Mouse (Mus musculus) myocyte (in vitro differentiated cells): ENCODE results near the gene Plaur. TPM values are rescaled to one million over a fixed set of nuclear protein-coding genes. Genes with fewer than 3 reads are reported as not detected.
"Not testable (repeated sequence)": the region's sequence is repeated elsewhere in the genome, so short reads cannot be mapped to it uniquely, and the experiment has no call there.

Experiments
- H3K27me3 ChIP-seq: one replicate; pipeline ENCODE4 v1.6.1; 2011; ENCODE audit not compliant: control insufficient read depth, insufficient read depth, insufficient read length
- H3K36me3 ChIP-seq: one replicate; pipeline ENCODE4 v1.6.1; 2011; ENCODE audit not compliant: control insufficient read depth, insufficient read depth
- H3K4me2 ChIP-seq: one replicate; pipeline ENCODE4 v1.6.1; 2011; ENCODE audit warnings: low read depth, control low read depth
- H3K4me3 ChIP-seq: one replicate; pipeline ENCODE4 v1.5.1; 2011; ENCODE audit warnings: mild to moderate bottlenecking, control low read depth, moderate library complexity
- H3K79me2 ChIP-seq: one replicate; pipeline ENCODE4 v1.6.1; 2011; ENCODE audit not compliant: control insufficient read depth, insufficient read depth
- H3ac ChIP-seq: one replicate; pipeline ENCODE4 v1.6.1; 2011; ENCODE audit not compliant: control insufficient read depth, insufficient read length
- CEBPB ChIP-seq: IDR thresholded peaks from 2 replicates; pipeline ENCODE4 v1.6.1; 2011; ENCODE audit warnings: mild to moderate bottlenecking, moderate library complexity; ENCODE audit not compliant: poor library complexity, insufficient read depth, severe bottlenecking
- E2F4 ChIP-seq: IDR thresholded peaks from one replicate; pipeline ENCODE4 v1.6.1; 2011; ENCODE audit warnings: mild to moderate bottlenecking, control low read depth, moderate library complexity; ENCODE audit not compliant: insufficient read depth
- MAX ChIP-seq: IDR thresholded peaks from one replicate; pipeline ENCODE4 v1.6.1; 2011; ENCODE audit warnings: low read depth, mild to moderate bottlenecking, control low read depth
- MYOD1 ChIP-seq, 3 experiments: IDR thresholded peaks; one replicate each; pipeline ENCODE4 v1.6.1; 2011; ENCODE audit warnings: control low read depth in 2 of 3, low read depth in 2 of 3, mild to moderate bottlenecking in 2 of 3, moderate library complexity in 1 of 3; ENCODE audit not compliant: insufficient read length in 2 of 3, control insufficient read depth in 1 of 3
- MYOG ChIP-seq, 3 experiments: IDR thresholded peaks; one replicate each; pipeline ENCODE4 v1.6.1; 2011; ENCODE audit warnings: control low read depth in 2 of 3, low read depth in 2 of 3, mild to moderate bottlenecking in 2 of 3; ENCODE audit not compliant: insufficient read length in 2 of 3, control insufficient read depth in 1 of 3, insufficient read depth in 1 of 3
- POLR2A ChIP-seq: IDR thresholded peaks from one replicate; pipeline ENCODE4 v1.6.1; 2011; ENCODE audit warnings: low read depth, mild to moderate bottlenecking, control low read depth, moderate library complexity; ENCODE audit not compliant: insufficient read length
- POLR2AphosphoS2 ChIP-seq: IDR thresholded peaks from one replicate; pipeline ENCODE4 v1.6.1; 2011; ENCODE audit warnings: low read depth, control low read depth; ENCODE audit not compliant: insufficient read length
- REST ChIP-seq: IDR thresholded peaks from one replicate; pipeline ENCODE4 v1.6.1; 2011; ENCODE audit warnings: mild to moderate bottlenecking, control low read depth, moderate library complexity; ENCODE audit not compliant: insufficient read depth, insufficient read length
- SRF ChIP-seq: IDR thresholded peaks from one replicate; pipeline ENCODE4 v1.6.1; 2011; ENCODE audit warnings: low read depth; ENCODE audit not compliant: control insufficient read depth, insufficient read length
- TCF12 ChIP-seq: IDR thresholded peaks from one replicate; pipeline ENCODE4 v1.6.1; 2011; ENCODE audit warnings: mild to moderate bottlenecking, control low read depth; ENCODE audit not compliant: poor library complexity, insufficient read depth, severe bottlenecking
- TCF3 ChIP-seq: IDR thresholded peaks from one replicate; pipeline ENCODE4 v1.6.1; 2011; ENCODE audit warnings: low read depth, control low read depth; ENCODE audit not compliant: insufficient read length
- USF1 ChIP-seq: IDR thresholded peaks from one replicate; pipeline ENCODE4 v1.6.1; 2011; ENCODE audit warnings: low read depth, mild to moderate bottlenecking, control low read depth, moderate library complexity
- polyA plus RNA-seq: library from polyadenylated mRNA; unstranded; fragments of >200 nt; fragmentation: generic; extraction: Trizol; gene quantifications from one replicate; pipeline ENCODE4 v1.2.1, GENCODE M21; 2012; ENCODE audit warnings: missing spikeins

Gene Plaur
- polyA plus RNA-seq, 1 experiment = 32.5 TPM

- H3K27me3 ChIP-seq = no peaks in the 10 kb centered on the region
- H3K79me2 ChIP-seq = no peaks in the 10 kb centered on the region
- H3K4me3 ChIP-seq = no peak overlapping the region
- no peak overlapping the region for H3K4me2 ChIP-seq
- TF ChIP-seq USF1 (no peak), MYOD1 (IDR thresholded peaks at IDR 0.05; ENCODE audit: control insufficient read depth in 1 of 3, insufficient read length in 2 of 3, low read depth in 2 of 3) (no peak), MYOG (IDR thresholded peaks at IDR 0.05; ENCODE audit: control insufficient read depth in 1 of 3, insufficient read depth in 1 of 3, insufficient read length in 2 of 3, low read depth in 2 of 3) (no peak)
- no peaks in the 10 kb centered on the region for H3K36me3 ChIP-seq
- H3ac ChIP-seq = no peak overlapping the region
Observed at GRCm38 (mm10) chr7:24517654-24518053, 55.4 kb downstream of the Plaur start.

- H3K4me2 ChIP-seq = no peak overlapping the region
Observed at GRCm38 (mm10) chr7:24519130-24519529, 56.8 kb downstream of the Plaur start.

GRCm38 (mm10) chr7:24520054-24520453 lies 57.8 kb downstream of the Plaur start:
- not testable (repeated sequence) for H3K27me3 ChIP-seq, H3K36me3 ChIP-seq, H3K4me2 ChIP-seq, H3K4me3 ChIP-seq, H3ac ChIP-seq, H3K79me2 ChIP-seq

More at GRCm38 (mm10) chr7:24519130-24519529, 56.8 kb downstream of the Plaur start:
- H3ac ChIP-seq = no peak overlapping the region
- H3K27me3 ChIP-seq = no peaks in the 10 kb centered on the region
- no peaks in the 10 kb centered on the region for H3K79me2 ChIP-seq
- H3K4me3 ChIP-seq = no peak overlapping the region
- no peaks in the 10 kb centered on the region for H3K36me3 ChIP-seq
- TF ChIP-seq USF1 = no peak
- no peak for TF ChIP-seq CEBPB
- no peak for TF ChIP-seq TCF12
- TF ChIP-seq MAX = no peak
- TF ChIP-seq E2F4 = no peak
- no peak for TF ChIP-seq POLR2A
- no peak for TF ChIP-seq TCF3
- TF ChIP-seq MYOG (IDR thresholded peaks at IDR 0.05; ENCODE audit: control insufficient read depth in 1 of 3, insufficient read depth in 1 of 3, insufficient read length in 2 of 3, low read depth in 2 of 3) = no peak
- TF ChIP-seq REST = no peak
- no peak for TF ChIP-seq MYOD1 (IDR thresholded peaks at IDR 0.05; ENCODE audit: control insufficient read depth in 1 of 3, insufficient read length in 2 of 3, low read depth in 2 of 3)
- no peak for TF ChIP-seq SRF
- TF ChIP-seq POLR2AphosphoS2 = no peak

- Histone ChIP-seq H3K4me2 (no peak overlapping the region), H3ac (no peak overlapping the region), H3K79me2 (no peaks in the 10 kb centered on the region), H3K4me3 (no peak overlapping the region), H3K36me3 (no peaks in the 10 kb centered on the region), H3K27me3 (no peaks in the 10 kb centered on the region)
- TF ChIP-seq E2F4 (no peak), MAX (no peak), SRF (no peak), CEBPB (no peak), REST (no peak), MYOD1 (IDR thresholded peaks at IDR 0.05; ENCODE audit: control insufficient read depth in 1 of 3, insufficient read length in 2 of 3, low read depth in 2 of 3) (no peak), TCF12 (no peak), POLR2AphosphoS2 (no peak), TCF3 (no peak), MYOG (IDR thresholded peaks at IDR 0.05; ENCODE audit: control insufficient read depth in 1 of 3, insufficient read depth in 1 of 3, insufficient read length in 2 of 3, low read depth in 2 of 3) (no peak), POLR2A (no peak), USF1 (no peak)
Observed at GRCm38 (mm10) chr7:24522805-24523204, 60.5 kb downstream of the Plaur start.

- Histone ChIP-seq H3K4me2 (no peak overlapping the region), H3K27me3 (no peaks in the 10 kb centered on the region)
Observed at GRCm38 (mm10) chr7:24523723-24524122, 61.4 kb downstream of the Plaur start.

GRCm38 (mm10) chr7:24524978-24525377 lies 62.7 kb downstream of the Plaur start:
- no peak overlapping the region for H3K4me2 ChIP-seq
- no peak overlapping the region for H3K4me3 ChIP-seq
- no peak overlapping the region for H3ac ChIP-seq
- no peak for TF ChIP-seq SRF
- TF ChIP-seq CEBPB = no peak
- no peak for TF ChIP-seq TCF12
- no peak for TF ChIP-seq E2F4
- H3K36me3 ChIP-seq = no peaks in the 10 kb centered on the region
- H3K27me3 ChIP-seq = no peaks in the 10 kb centered on the region
- no peaks in the 10 kb centered on the region for H3K79me2 ChIP-seq

More at GRCm38 (mm10) chr7:24523723-24524122, 61.4 kb downstream of the Plaur start:
- H3K4me3 ChIP-seq = no peak overlapping the region
- no peaks in the 10 kb centered on the region for H3K79me2 ChIP-seq
- no peak for TF ChIP-seq MYOD1 (IDR thresholded peaks at IDR 0.05; ENCODE audit: control insufficient read depth in 1 of 3, insufficient read length in 2 of 3, low read depth in 2 of 3)
- H3ac ChIP-seq = no peak overlapping the region
- H3K36me3 ChIP-seq = no peaks in the 10 kb centered on the region

Other genes with a start within 250 kb of the Plaur start
- gene Zfp109, start 224.9 kb upstream of the Plaur start, polyA plus RNA-seq = 0.46 TPM
- 0.38 TPM for gene Zfp108, start 207.7 kb upstream of the Plaur start, polyA plus RNA-seq
- 1.4 TPM for gene Zfp93, start 192.1 kb upstream of the Plaur start, polyA plus RNA-seq
- gene Zfp61, start 161.3 kb upstream of the Plaur start, polyA plus RNA-seq = 4.3 TPM
- gene Zfp94, start 145.8 kb upstream of the Plaur start, polyA plus RNA-seq = 2.1 TPM
- 0.05 TPM for gene Tescl, start 128.5 kb upstream of the Plaur start, polyA plus RNA-seq
- gene Lypd5, start 113.3 kb upstream of the Plaur start, polyA plus RNA-seq = not detected
- 37.4 TPM for gene Kcnn4, start 92.2 kb upstream of the Plaur start, polyA plus RNA-seq
- gene Smg9, start 62.9 kb upstream of the Plaur start, polyA plus RNA-seq = 17.4 TPM
- gene Irgc1, start 10.2 kb upstream of the Plaur start, polyA plus RNA-seq = 0.32 TPM
- gene Cadm4, start 19.5 kb downstream of the Plaur start, polyA plus RNA-seq = 54.4 TPM
- 30.0 TPM for gene Zfp428, start 44.5 kb downstream of the Plaur start, polyA plus RNA-seq
- 0.10 TPM for gene AC161166.1, start 50.0 kb downstream of the Plaur start, polyA plus RNA-seq
- gene Irgq, start 68.2 kb downstream of the Plaur start, polyA plus RNA-seq = 17.4 TPM
- gene Pinlyp, start 83.6 kb downstream of the Plaur start, polyA plus RNA-seq = 0.17 TPM
- gene Xrcc1, start 83.8 kb downstream of the Plaur start, polyA plus RNA-seq = 32.7 TPM
- gene Ethe1, start 125.1 kb downstream of the Plaur start, polyA plus RNA-seq = 34.7 TPM
- gene Zfp575, start 125.2 kb downstream of the Plaur start, polyA plus RNA-seq = 0.12 TPM
- 11.5 TPM for gene Phldb3, start 148.3 kb downstream of the Plaur start, polyA plus RNA-seq
- not detected for gene Lypd3, start 174.1 kb downstream of the Plaur start, polyA plus RNA-seq
- not detected for gene Tex101, start 214.2 kb downstream of the Plaur start, polyA plus RNA-seq
- gene BC049730, start 246.8 kb downstream of the Plaur start, polyA plus RNA-seq = not detected